ENCODE assay signal across 10 mouse cellular contexts in genomic region chr11:46309111-46309741, GRCm38 (mm10). TPM values are rescaled to one million over a fixed set of nuclear protein-coding genes. Genes with fewer than 3 reads are reported as not detected.
DNase-seq lines count a peak whose midpoint lies in the region.
"Had no signal": no experiment of that assay in that cellular context is flagged by ENCODE, and none has a peak within 500 bp of the region (broad histone marks: within the 10 kb centered on the region; RNA-seq: fewer than 3 reads in every experiment).

No protein-coding gene starts in this region.

- WGBS in hindbrain, embryonic 10.5 days = 78% methylated on average over 20 of the region's 20 CpGs

- peak; percentile 52 to 53 for DNase-seq in layer of hippocampus, postnatal 36 days
- no peak for DNase-seq in layer of hippocampus, adult 8-10 months (ENCODE audit: low spot score in 2 of 2)
- peak; percentile 69 for DNase-seq in cerebellum, adult 9-10 months
- no peak for DNase-seq in hindbrain, embryonic 10.5 days (ENCODE audit: low spot score)
- DNase-seq in lung, postnatal 10 days = peak; percentile 15
- peak; percentile 63 for DNase-seq in splenic B cell, adult 2 months (ENCODE audit: low read depth, low spot score)
- DNase-seq in urinary bladder, postnatal 4 days (ENCODE audit: low spot score in 2 of 2) = no peak
- DNase-seq in ovary, postnatal 14 days (ENCODE audit: low spot score) = no peak

- H3K9me3 ChIP-seq in hindbrain, embryonic 10.5 days = no peaks in the 10 kb centered on the region
- H3K9me3 ChIP-seq: heart, embryonic 15.5 days had no signal

- peak overlapping the region; percentile 91; the same call in 1 of the 2 replicates for H3K4me3 ChIP-seq in hindbrain, embryonic 10.5 days
- H3K4me3 ChIP-seq: heart, embryonic 15.5 days; myocyte had no signal

- no peaks in the 10 kb centered on the region for H3K36me3 ChIP-seq in hindbrain, embryonic 10.5 days
- no peaks in the 10 kb centered on the region for H3K36me3 ChIP-seq in splenic B cell, adult 2 months (ENCODE audit: control insufficient read depth, insufficient read depth, low read length, poor library complexity, severe bottlenecking)
- H3K36me3 ChIP-seq: heart, embryonic 15.5 days had no signal

- peaks cover 50% of the 10 kb centered on the region for H3K4me1 ChIP-seq in hindbrain, embryonic 10.5 days (replicated peaks)

- peak overlapping the region; percentile 93 for H3K27ac ChIP-seq in hindbrain, embryonic 10.5 days
- H3K27ac ChIP-seq: heart, embryonic 15.5 days had no signal

- H3K27me3 ChIP-seq in hindbrain, embryonic 10.5 days (ENCODE audit: insufficient read depth, poor library complexity, severe bottlenecking) = no peaks in the 10 kb centered on the region
- no peaks in the 10 kb centered on the region for H3K27me3 ChIP-seq in splenic B cell, adult 2 months (ENCODE audit: control insufficient read depth, insufficient read depth, low read length, poor library complexity, severe bottlenecking)

RNA-seq across cellular contexts. Expression of gene Cyfip2, which starts 3.4 kb away (rescaled TPM):
- 100 to 1,000 TPM; 491 to 500 TPM for total RNA-seq in layer of hippocampus, postnatal 36 days (2021)
- total RNA-seq in layer of hippocampus, adult 8-10 months (2022) = 100 to 1,000 TPM; 481 to 545 (median 513) TPM
- 31.2 and 46.1 TPM in 2 replicates for polyA plus RNA-seq in hindbrain, embryonic 10.5 days (2016; fragmentation: Nextera tagmentation; extraction: Ambion mirVana)

Comparison
In these comparisons a context has a peak if more than half of its experiments do, and no peak if none do; other contexts are left out.
1. DNase-seq: peak in layer of hippocampus, postnatal 36 days (2 of 2), cerebellum, adult 9-10 months (single experiment), lung, postnatal 10 days (single experiment) and splenic B cell, adult 2 months (single experiment); none in layer of hippocampus, adult 8-10 months (0 of 2), hindbrain, embryonic 10.5 days (single experiment), urinary bladder, postnatal 4 days (0 of 2) and ovary, postnatal 14 days (single experiment).